8 mouse cellular contexts compared by ENCODE assay signal in genomic region chr15:82968449-82968848, GRCm38 (mm10). TPM values are rescaled to one million over a fixed set of nuclear protein-coding genes. Genes with fewer than 3 reads are reported as not detected.
DNase-seq lines count a peak whose midpoint lies in the region; ATAC-seq lines count a peak whose summit lies in the region.

No protein-coding gene starts in this region.

- no peaks in the 10 kb centered on the region for H3K9me3 ChIP-seq in intestine, embryonic 15.5 days
- H3K9me3 ChIP-seq in midbrain, embryonic 14.5 days (ENCODE audit: control insufficient read depth, low read length) = no peaks in the 10 kb centered on the region

- peak overlapping the region; percentile 39 for H3K27ac ChIP-seq in intestine, embryonic 15.5 days
- H3K27ac ChIP-seq in midbrain, embryonic 14.5 days (replicated peaks; ENCODE audit: low read depth, low read length) = peak overlapping the region; percentile 75

- peak; percentile 57 for ATAC-seq in intestine, embryonic 15.5 days
- ATAC-seq in midbrain, embryonic 14.5 days (ENCODE audit: low FRiP score, low TSS enrichment) = peak; percentile 79

- peaks cover 24% of the 10 kb centered on the region for H3K4me1 ChIP-seq in intestine, embryonic 15.5 days (replicated peaks)
- H3K4me1 ChIP-seq in midbrain, embryonic 14.5 days (ENCODE audit: control insufficient read depth, insufficient read depth, low read length) = peaks cover 26% of the 10 kb centered on the region

- DNase-seq in frontal cortex, postnatal 10 days (ENCODE audit: low spot score in 2 of 2) = peak; percentile 69 to 74
- no peak for DNase-seq in frontal cortex, postnatal 36 days (ENCODE audit: low spot score in 2 of 2)
- DNase-seq in right cerebral cortex, postnatal 4 days = peak; percentile 70
- DNase-seq in right cerebral cortex, postnatal 25 days = no peak
- peak; percentile 84 for DNase-seq in midbrain, embryonic 14.5 days
- no peak for DNase-seq in urinary bladder, postnatal 10 days (ENCODE audit: low spot score)
- no peak for DNase-seq in adrenal gland, postnatal 10 days

- no peaks in the 10 kb centered on the region for H3K36me3 ChIP-seq in intestine, embryonic 15.5 days
- H3K36me3 ChIP-seq in midbrain, embryonic 14.5 days (ENCODE audit: control insufficient read depth, insufficient read depth, low read length) = no peaks in the 10 kb centered on the region

- peak overlapping the region; percentile 57 for H3K4me2 ChIP-seq in intestine, embryonic 15.5 days (replicated peaks)
- H3K4me2 ChIP-seq in midbrain, embryonic 14.5 days (ENCODE audit: low read length) = peak overlapping the region; percentile 46

- peak overlapping the region; percentile 11; the same call in 1 of the 2 replicates for H3K4me3 ChIP-seq in intestine, embryonic 15.5 days (replicated peaks)
- no peak overlapping the region for H3K4me3 ChIP-seq in midbrain, embryonic 14.5 days (replicated peaks; ENCODE audit: low read depth, low read length)

- 4% methylated on average over 22 of the region's 22 CpGs for WGBS in intestine, embryonic 15.5 days
- under 1% methylated on average over 22 of the region's 22 CpGs for WGBS in midbrain, embryonic 14.5 days

- no peak overlapping the region; the same call in 1 of the 2 replicates for H3K9ac ChIP-seq in intestine, embryonic 15.5 days
- peak overlapping the region; percentile 45 for H3K9ac ChIP-seq in midbrain, embryonic 14.5 days (replicated peaks; ENCODE audit: low read length)

- peaks cover 3% of the 10 kb centered on the region; the same call in 1 of the 2 replicates for H3K27me3 ChIP-seq in intestine, embryonic 15.5 days (replicated peaks)
- H3K27me3 ChIP-seq in midbrain, embryonic 14.5 days (ENCODE audit: control insufficient read depth, insufficient read depth, low read length) = no peaks in the 10 kb centered on the region

RNA-seq across cellular contexts. Expression of gene Tcf20, which starts 19.2 kb away (rescaled TPM):
- polyA plus RNA-seq in intestine, embryonic 15.5 days (2015; fragmentation: Nextera tagmentation; extraction: Ambion mirVana) = 7.0 and 7.7 TPM in 2 replicates
- polyA plus RNA-seq in midbrain, embryonic 14.5 days (2014; fragmentation: Nextera tagmentation; extraction: Ambion mirVana) = 17.8 and 18.0 TPM in 2 replicates
- total RNA-seq in adrenal gland, postnatal 10 days (2021) = 10 to 100 TPM; 70.8 to 71.5 TPM

Comparison
In these comparisons a context has a peak if more than half of its experiments do, and no peak if none do; other contexts are left out.
1. DNase-seq: peak in frontal cortex, postnatal 10 days (2 of 2), right cerebral cortex, postnatal 4 days (single experiment) and midbrain, embryonic 14.5 days (single experiment); none in frontal cortex, postnatal 36 days (0 of 2), right cerebral cortex, postnatal 25 days (single experiment), urinary bladder, postnatal 10 days (single experiment) and adrenal gland, postnatal 10 days (single experiment).